Mouse (Mus musculus) midbrain, embryonic 15.5 days (tissue): ENCODE data around the gene Slc39a13. TPM values are rescaled to one million over a fixed set of nuclear protein-coding genes. Genes with fewer than 3 reads are reported as not detected.
"Not testable (repeated sequence)": the region's sequence is repeated elsewhere in the genome, so short reads cannot be mapped to it uniquely, and the experiment has no call there.

ENCODE experiments used
- ATAC-seq: fragments of 200-750 bp; cut with Nextera tagmentation; replicated peaks from 2 replicates; pipeline ENCODE4 v1.8.0; 2017; ENCODE audit warnings: moderate TSS enrichment
- H3K27ac ChIP-seq: fragments of 300-500 bp; sonication (generic); 2 replicates; pipeline ENCODE4 v1.5.1; 2015; ENCODE audit warnings: mild to moderate bottlenecking, inconsistent platforms
- H3K27me3 ChIP-seq: fragments of 300-500 bp; sonication (generic); replicated peaks from 2 replicates; pipeline ENCODE4 v1.6.1; 2015; ENCODE audit warnings: inconsistent platforms
- H3K36me3 ChIP-seq: fragments of 300-500 bp; sonication (generic); replicated peaks from 2 replicates; pipeline ENCODE4 v1.6.1; 2015; ENCODE audit warnings: inconsistent platforms
- H3K4me1 ChIP-seq: fragments of 300-500 bp; sonication (generic); 2 replicates; pipeline ENCODE4 v1.6.1; 2015; ENCODE audit warnings: inconsistent platforms
- H3K4me2 ChIP-seq: fragments of 300-500 bp; sonication (generic); 2 replicates; pipeline ENCODE4 v1.6.1; 2015; ENCODE audit warnings: inconsistent platforms, mild to moderate bottlenecking, moderate library complexity
- H3K4me3 ChIP-seq: fragments of 300-500 bp; sonication (generic); 2 replicates; pipeline ENCODE4 v1.5.1; 2015; ENCODE audit warnings: mild to moderate bottlenecking, inconsistent platforms
- H3K9ac ChIP-seq: fragments of 300-500 bp; sonication (generic); 2 replicates; pipeline ENCODE4 v1.6.1; 2015; ENCODE audit warnings: mild to moderate bottlenecking, inconsistent platforms
- H3K9me3 ChIP-seq: fragments of 300-500 bp; sonication (generic); 2 replicates; pipeline ENCODE4 v1.6.1; 2016; ENCODE audit warnings: inconsistent platforms
- WGBS: fragments of 180-500 bp; shearing (Covaris S2); methylation state at CpG from one replicate; pipeline ENCODE4 v1.1.7; 2015; ENCODE audit warnings: mixed read lengths; 5-methylcytosine and 5-hydroxymethylcytosine counted together
- polyA plus RNA-seq: library from polyadenylated mRNA; unstranded; fragments of >200 nt; fragmentation: Nextera tagmentation; extraction: Ambion mirVana; gene quantifications from 2 replicates; pipeline ENCODE4 v1.2.1, GENCODE M21; 2015

Slc39a13 gene
- polyA plus RNA-seq, 1 experiment from 2014 or later: 36.8 TPM

DNA sequence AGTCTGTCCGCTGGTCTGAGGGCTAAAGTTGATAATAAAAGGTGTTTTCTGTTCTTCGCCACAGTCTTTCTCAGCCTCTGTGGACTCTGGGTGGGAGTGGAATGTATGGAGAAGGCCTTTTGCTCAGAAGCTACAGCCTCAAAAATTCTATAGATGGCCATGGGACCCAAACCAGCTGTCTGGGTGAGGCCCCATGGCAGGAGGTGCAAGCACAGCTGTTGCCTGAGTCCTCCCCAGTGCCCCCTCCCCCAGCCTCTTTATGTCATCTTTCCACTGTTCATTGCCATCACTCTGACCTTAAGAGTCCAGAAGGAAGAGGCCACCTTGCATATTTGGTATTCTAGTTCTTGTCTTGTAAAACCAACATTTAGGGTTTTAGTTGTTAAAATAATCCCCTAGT lies 10.8 kb downstream of the Slc39a13 start:
- H3K36me3 ChIP-seq: peaks cover 76% of the 10 kb centered on the region
- no peak for ATAC-seq
- no peak overlapping the region for H3K27ac ChIP-seq
- no peaks in the 10 kb centered on the region for H3K9me3 ChIP-seq
- H3K4me1 ChIP-seq: peaks cover 12% of the 10 kb centered on the region
- H3K4me3 ChIP-seq: no peak overlapping the region
- no peaks in the 10 kb centered on the region for H3K27me3 ChIP-seq
- H3K9ac ChIP-seq: no peak overlapping the region
- H3K4me2 ChIP-seq: no peak overlapping the region
- 83% methylated on average over 2 of the region's 2 CpGs for WGBS

DNA sequence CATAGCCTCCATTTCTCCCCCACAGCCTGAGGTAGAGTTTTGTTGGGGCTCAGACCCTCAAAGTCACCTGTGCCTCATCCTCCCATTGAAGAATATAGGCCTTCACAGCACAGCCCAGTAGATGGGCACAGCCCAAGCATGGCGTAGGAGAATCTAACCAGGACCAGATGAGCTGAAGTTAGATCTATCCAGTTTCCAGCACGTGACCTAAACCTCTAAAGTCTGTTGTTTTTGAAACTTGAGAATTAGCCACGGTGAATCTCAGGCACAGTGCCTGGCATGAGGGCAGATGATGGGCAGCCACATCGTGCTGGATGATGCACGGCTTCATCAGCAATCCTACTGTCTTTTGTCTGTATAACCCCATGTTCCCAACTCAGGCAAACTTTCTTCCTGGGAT lies 11.8 kb downstream of the Slc39a13 start:
- WGBS: 94% methylated on average over 5 of the region's 5 CpGs
- Histone ChIP-seq H3K36me3 (peaks cover 68% of the 10 kb centered on the region), H3K9me3 (no peaks in the 10 kb centered on the region), H3K4me2 (no peak overlapping the region), H3K27me3 (no peaks in the 10 kb centered on the region), H3K4me3 (no peak overlapping the region), H3K27ac (no peak overlapping the region), H3K9ac (no peak overlapping the region), H3K4me1 (peaks cover 12% of the 10 kb centered on the region)
- no peak for ATAC-seq

DNA sequence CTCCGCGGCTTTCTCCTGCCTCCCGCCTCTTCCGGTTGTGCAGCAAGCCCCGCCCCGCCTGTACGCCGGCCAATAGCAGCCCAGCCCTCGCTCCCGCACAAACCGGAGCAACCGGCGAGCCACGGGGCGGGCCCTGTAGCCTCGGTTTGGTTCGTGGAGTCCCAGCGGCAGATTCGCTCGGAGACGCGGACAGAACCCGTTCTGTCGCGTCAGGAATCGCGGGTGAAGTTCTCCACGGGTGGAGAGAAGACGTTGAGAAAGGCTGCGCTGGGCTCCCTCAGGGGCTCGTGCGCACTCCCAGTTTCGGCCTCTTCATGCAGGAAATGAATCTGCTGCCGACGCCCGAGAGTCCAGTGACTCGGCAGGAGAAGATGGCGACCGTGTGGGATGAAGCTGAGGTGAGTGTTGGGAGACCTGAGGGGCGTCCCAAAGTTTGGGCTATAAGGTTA lies 16.3 kb downstream of the Slc39a13 start, which contains the start of gene Psmc3:
Gene Psmc3, plus strand, starts transcription at position 76 of the 449 bp plus-strand sequence.
- H3K4me1 ChIP-seq: peaks cover 16% of the 10 kb centered on the region
- WGBS: under 1% methylated on average over 40 of the region's 40 CpGs
- H3K4me3 ChIP-seq: peak within 1 kb of the TSS; percentile 94
- peak within 1 kb of the TSS; percentile 90 for H3K27ac ChIP-seq
- peak; percentile 99 for ATAC-seq
- no peaks in the 10 kb centered on the region for H3K9me3 ChIP-seq
- H3K36me3 ChIP-seq: peaks cover 31% of the 10 kb centered on the region
- no peaks in the 10 kb centered on the region for H3K27me3 ChIP-seq
- H3K4me2 ChIP-seq: peak within 1 kb of the TSS; percentile 92
- H3K9ac ChIP-seq: peak within 1 kb of the TSS; percentile 79

DNA sequence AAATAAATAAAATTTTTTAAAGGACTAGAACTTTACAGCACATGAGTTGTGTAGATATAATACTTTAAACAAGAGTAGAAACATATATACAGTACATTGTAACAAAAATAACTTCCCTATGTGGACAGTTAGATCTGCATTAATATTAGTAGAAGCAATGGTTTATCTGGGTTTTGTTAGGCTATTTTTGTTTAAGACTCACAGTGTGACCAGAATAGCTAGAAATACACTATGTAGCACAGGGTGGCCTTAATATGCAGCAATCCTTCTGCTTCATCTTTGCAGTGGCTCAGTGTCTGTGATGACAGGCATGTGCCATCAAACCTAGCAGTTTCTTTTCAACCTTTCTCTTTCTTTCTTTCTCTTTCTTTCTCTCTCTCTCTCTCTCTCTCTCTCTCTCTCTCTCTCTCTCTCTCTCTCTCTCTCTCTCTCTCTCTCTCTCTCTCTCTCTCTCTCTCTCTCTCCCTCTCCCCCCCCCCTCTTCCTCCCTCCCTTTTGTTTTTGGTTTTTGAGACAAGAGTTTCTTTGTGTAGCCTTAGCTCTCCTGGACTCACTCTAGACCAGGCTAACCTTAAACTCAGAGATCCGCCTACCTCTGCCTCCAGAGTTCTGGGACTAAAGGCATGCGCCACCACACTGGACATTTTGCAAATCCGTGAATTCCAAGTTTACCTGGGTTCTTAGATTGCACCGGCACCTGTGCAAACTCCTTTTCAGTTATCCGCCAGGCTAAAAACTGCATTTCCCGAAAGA lies 16.9 kb downstream of the Slc39a13 start:
- Histone ChIP-seq H3K4me3 (peak overlapping the region; percentile 94), H3K27me3 (no peaks in the 10 kb centered on the region), H3K27ac (peak overlapping the region; percentile 90), H3K4me1 (peaks cover 16% of the 10 kb centered on the region), H3K9me3 (no peaks in the 10 kb centered on the region), H3K36me3 (peaks cover 25% of the 10 kb centered on the region), H3K4me2 (peak overlapping the region; percentile 92), H3K9ac (peak overlapping the region; percentile 42; the same call in 1 of the 2 replicates)
- ATAC-seq: peak; percentile 76; the same call in 1 of the 2 replicates
- WGBS: 0% methylated on average over 6 of the region's 6 CpGs

DNA sequence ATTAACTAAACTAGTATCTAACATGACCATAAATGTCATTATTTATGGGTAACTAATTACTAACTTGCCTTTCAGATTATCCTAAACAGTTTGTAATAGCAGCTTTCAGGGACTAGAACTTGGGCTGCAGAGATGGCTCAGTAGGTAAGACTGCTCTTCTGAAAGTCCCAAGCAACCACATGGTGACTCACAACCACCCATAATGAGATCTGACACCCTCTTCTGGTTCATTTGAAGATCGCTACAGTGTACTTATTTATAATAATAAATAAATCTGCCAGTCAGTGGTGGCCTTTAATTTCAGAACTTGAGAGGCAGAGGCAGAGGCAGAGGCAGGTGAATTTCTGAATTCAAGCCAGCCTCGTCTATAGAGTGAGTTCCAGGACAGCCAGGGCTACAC lies 17.5 kb downstream of the Slc39a13 start:
- H3K36me3 ChIP-seq: peaks cover 21% of the 10 kb centered on the region
- no peaks in the 10 kb centered on the region for H3K9me3 ChIP-seq
- H3K4me2 ChIP-seq: peak overlapping the region; percentile 92; the same call in 1 of the 2 replicates
- no peak for ATAC-seq
- H3K27ac ChIP-seq: no peak overlapping the region
- H3K4me3 ChIP-seq: no peak overlapping the region; the same call in 1 of the 2 replicates
- peaks cover 16% of the 10 kb centered on the region for H3K4me1 ChIP-seq
- no peak overlapping the region for H3K9ac ChIP-seq
- H3K27me3 ChIP-seq: no peaks in the 10 kb centered on the region
- 58% methylated on average over 2 of the region's 2 CpGs for WGBS

DNA sequence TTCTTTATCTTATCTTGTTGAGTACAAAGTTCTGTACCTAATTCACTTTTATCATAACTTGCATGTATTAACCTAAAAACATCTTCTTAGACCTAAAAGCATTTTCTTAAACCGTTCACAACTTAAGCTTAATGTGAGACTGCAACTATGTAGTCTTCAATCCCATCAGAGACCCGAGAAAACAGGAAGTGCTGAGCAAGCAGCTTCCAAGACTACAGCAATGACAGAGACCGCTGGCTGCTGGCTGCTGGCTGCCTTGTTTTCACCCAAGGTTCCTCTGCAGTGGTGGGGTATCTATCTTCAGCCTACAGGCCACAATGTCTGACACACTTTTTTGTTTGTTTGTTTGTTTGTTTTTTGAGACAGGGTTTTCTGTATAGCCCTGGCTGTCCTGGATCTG lies 18.3 kb downstream of the Slc39a13 start:
- H3K27me3 ChIP-seq: no peaks in the 10 kb centered on the region
- peaks cover 16% of the 10 kb centered on the region for H3K4me1 ChIP-seq
- no peak overlapping the region for H3K4me2 ChIP-seq
- H3K9me3 ChIP-seq: no peaks in the 10 kb centered on the region
- no peak overlapping the region for H3K9ac ChIP-seq
- ATAC-seq: no peak
- 89% methylated on average over 3 of the region's 3 CpGs for WGBS
- H3K27ac ChIP-seq: no peak overlapping the region
- H3K4me3 ChIP-seq: no peak overlapping the region
- peaks cover 15% of the 10 kb centered on the region for H3K36me3 ChIP-seq

DNA sequence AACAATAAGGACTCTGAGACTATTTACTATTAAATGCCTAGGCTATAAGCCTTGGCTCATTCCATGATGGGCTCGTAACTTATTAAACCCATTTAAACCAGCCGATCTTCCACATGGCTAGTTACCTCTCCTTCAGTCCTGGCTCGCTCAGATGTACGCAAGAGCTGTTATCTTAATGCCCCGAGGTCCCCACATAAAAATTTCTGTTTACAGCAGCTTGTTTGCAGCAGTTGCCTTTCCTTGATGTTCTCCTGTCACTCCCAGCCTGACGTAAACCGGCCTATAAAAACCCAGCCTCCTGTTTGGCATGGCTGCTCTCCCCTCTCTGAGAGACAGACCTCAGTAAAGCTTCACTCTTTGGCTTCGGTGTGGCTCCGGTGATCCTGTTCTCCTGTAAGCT lies 22.9 kb downstream of the Slc39a13 start:
- Histone ChIP-seq H3K27ac (no peak overlapping the region), H3K4me3 (no peak overlapping the region), H3K27me3 (no peaks in the 10 kb centered on the region), H3K36me3 (no peaks in the 10 kb centered on the region), H3K4me2 (no peak overlapping the region), H3K4me1 (no peaks in the 10 kb centered on the region), H3K9ac (no peak overlapping the region), H3K9me3 (no peaks in the 10 kb centered on the region)
- ATAC-seq: no peak
- WGBS: 80% methylated on average over 9 of the region's 9 CpGs

DNA sequence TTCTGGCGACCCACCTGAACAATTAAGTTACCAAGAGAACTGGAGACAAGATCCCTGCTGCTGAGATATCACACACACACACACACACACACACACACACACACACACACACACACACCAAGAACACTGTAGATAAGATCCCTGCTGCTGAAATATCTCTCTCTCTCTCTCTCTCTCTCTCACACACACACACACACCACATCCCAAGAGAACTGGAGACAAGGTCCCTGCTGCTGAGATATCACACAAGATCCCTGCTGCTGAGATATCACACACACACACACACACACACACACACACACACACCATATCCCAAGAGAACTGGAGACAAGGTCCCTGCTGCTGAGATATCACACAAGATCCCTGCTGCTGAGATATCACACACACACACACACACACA lies 24.4 kb downstream of the Slc39a13 start:
- H3K4me3 ChIP-seq, H3K36me3 ChIP-seq, ATAC-seq, H3K27ac ChIP-seq, H3K4me2 ChIP-seq, H3K9me3 ChIP-seq, H3K27me3 ChIP-seq, H3K4me1 ChIP-seq, H3K9ac ChIP-seq: not testable (repeated sequence)
- WGBS: 88% methylated on average over 1 of the region's 1 CpGs

DNA sequence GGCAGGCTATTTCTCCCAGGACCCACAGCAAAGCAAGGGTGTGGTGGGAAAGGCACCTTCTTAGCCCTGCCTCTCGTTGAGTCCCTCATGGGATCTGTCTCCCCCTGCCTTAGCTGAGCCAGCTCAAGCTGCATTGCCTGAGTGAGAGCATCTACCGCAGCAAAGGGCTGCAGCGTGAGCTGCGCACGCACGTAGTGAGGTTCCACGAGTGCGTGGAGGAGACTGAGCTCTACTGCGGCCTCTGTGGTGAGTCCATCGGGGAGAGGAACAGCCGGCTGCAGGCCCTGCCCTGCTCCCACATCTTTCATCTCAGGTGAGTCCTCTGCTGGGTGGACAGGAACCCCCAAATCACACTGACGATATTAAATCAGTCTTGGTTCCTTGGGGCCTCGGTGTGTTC lies 25.5 kb downstream of the Slc39a13 start:
- 81% methylated on average over 13 of the region's 13 CpGs for WGBS
- Histone ChIP-seq H3K27ac (no peak overlapping the region), H3K4me3 (no peak overlapping the region), H3K9me3 (no peaks in the 10 kb centered on the region), H3K9ac (no peak overlapping the region), H3K27me3 (no peaks in the 10 kb centered on the region), H3K36me3 (no peaks in the 10 kb centered on the region), H3K4me1 (no peaks in the 10 kb centered on the region), H3K4me2 (no peak overlapping the region)
- ATAC-seq: no peak

DNA sequence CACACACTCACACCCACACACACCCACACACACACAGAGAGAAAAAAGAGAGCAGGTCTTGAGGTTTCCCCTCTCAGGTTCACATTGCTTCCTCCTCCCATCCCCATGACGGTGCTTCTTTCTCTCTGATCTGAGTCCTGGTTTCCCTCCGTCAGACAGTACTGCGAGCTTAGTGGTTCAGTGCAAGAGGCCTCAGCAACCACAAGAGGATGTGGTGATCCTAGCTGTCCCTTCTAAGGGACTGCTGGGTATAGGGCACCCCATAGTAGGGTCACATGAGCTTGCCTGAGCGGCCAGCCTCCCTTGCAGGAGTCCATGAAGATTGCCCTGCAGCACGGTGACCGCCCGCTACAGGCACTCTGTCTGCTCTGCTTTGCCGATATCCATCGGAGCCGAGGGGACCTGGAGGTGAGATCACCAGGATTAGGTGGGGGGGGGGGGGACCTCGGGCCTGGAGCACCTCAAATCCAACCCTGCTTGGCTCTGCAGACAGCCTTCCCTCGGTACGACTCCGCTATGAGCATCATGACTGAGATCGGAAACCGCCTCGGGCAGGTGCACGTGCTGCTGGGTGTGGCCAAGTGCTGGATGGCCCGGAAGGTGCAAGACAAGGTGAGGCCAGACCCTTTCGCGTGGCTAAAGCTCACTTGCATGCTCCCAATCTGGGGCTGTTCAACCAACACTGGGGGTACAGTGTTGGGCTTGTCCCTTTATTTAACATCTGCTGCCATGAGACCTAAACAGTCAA lies 27.4 kb downstream of the Slc39a13 start:
- H3K4me1 ChIP-seq: no peaks in the 10 kb centered on the region

DNA sequence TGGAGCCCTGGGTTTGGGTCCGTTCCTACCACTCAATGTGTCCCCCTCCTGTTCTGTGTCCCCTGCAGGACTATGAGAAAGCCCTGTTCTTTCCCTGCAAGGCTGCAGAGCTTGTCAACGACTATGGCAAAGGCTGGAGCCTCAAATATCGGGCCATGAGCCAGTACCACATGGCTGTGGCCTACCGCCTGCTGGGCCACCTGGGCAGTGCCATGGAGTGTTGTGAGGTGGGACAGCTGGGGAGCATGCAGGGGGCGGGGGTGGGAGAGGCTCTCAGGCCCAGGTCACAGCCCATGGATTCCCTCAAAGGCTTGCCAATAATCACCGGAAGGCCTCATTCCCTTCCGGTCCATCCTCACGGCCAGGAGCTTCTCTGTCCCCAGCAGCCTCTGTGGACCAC lies 28.4 kb downstream of the Slc39a13 start:
- H3K27ac ChIP-seq: no peak overlapping the region
- 80% methylated on average over 8 of the region's 8 CpGs for WGBS
- H3K27me3 ChIP-seq: no peaks in the 10 kb centered on the region
- no peak overlapping the region for H3K9ac ChIP-seq
- no peaks in the 10 kb centered on the region for H3K9me3 ChIP-seq
- no peaks in the 10 kb centered on the region for H3K36me3 ChIP-seq
- H3K4me3 ChIP-seq: no peak overlapping the region
- no peaks in the 10 kb centered on the region for H3K4me1 ChIP-seq
- ATAC-seq: no peak
- no peak overlapping the region for H3K4me2 ChIP-seq

More for the DNA sequence above, 27.4 kb downstream of the Slc39a13 start:
- H3K9me3 ChIP-seq: no peaks in the 10 kb centered on the region
- H3K4me3 ChIP-seq: no peak overlapping the region
- H3K27me3 ChIP-seq: no peaks in the 10 kb centered on the region
- no peak overlapping the region for H3K4me2 ChIP-seq
- no peaks in the 10 kb centered on the region for H3K36me3 ChIP-seq
- H3K9ac ChIP-seq: no peak overlapping the region
- WGBS: 74% methylated on average over 21 of the region's 21 CpGs
- no peak overlapping the region for H3K27ac ChIP-seq
- ATAC-seq: 0 out of 2 replicates have a peak, but pooled peaks have one; percentile 24

DNA sequence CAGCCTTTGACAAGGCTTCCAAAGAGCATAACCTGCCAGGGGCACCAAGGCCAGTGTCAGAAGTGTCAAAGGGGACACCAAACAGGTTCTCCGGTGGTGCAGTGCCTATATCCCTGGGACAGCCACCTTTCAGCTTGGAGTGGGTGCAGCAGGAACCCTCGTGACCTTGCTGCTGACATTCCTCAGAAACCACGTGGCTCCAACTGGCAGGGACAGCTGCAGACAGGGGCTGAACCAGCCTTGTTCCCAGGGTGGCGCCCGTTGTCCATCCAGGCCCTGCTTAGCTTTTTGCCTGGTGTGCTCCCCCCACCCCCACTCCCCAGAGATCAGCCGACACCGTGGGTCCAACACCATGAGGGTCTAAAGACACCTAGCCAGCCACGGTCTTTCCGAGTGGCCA lies 34.8 kb downstream of the Slc39a13 start, which contains the start of gene Rapsn:
Gene Rapsn, plus strand, starts transcription at position 236 of the 400 bp plus-strand sequence.
- Histone ChIP-seq H3K4me2 (no peak within 1 kb of the TSS), H3K9ac (no peak within 1 kb of the TSS), H3K9me3 (no peaks in the 10 kb centered on the region), H3K36me3 (no peaks in the 10 kb centered on the region), H3K4me3 (no peak within 1 kb of the TSS), H3K4me1 (no peaks in the 10 kb centered on the region), H3K27me3 (no peaks in the 10 kb centered on the region), H3K27ac (no peak within 1 kb of the TSS)
- no peak for ATAC-seq
- WGBS: 72% methylated on average over 9 of the region's 9 CpGs
